Mouse (Mus musculus) adrenal gland, adult 2 months (tissue): ENCODE measurements around the gene Fli1. TPM values are rescaled to one million over a fixed set of nuclear protein-coding genes. Genes with fewer than 3 reads are reported as not detected.
A peak's percentile ranks its signal among the peaks of the same experiment; 100 is the strongest.

Experiments
- DNase-seq: peaks from one replicate; pipeline ENCODE4 v3.0.0; 2021
- polyA plus RNA-seq: library from polyadenylated mRNA; depleted of rRNA; stranded (reverse); fragments of >200 nt; gene quantifications from 2 replicates; pipeline ENCODE4 v1.2.3, GENCODE M21; 2012; rRNA removed
- total RNA-seq, 2 experiments: library from RNA; stranded (reverse); gene quantifications; 2 replicates each; pipeline ENCODE4 v1.2.3; 2021

Gene Fli1
- total and polyA plus RNA-seq, 3 experiments = 3.0 to 20.0 (median 10.5) TPM

DNA sequence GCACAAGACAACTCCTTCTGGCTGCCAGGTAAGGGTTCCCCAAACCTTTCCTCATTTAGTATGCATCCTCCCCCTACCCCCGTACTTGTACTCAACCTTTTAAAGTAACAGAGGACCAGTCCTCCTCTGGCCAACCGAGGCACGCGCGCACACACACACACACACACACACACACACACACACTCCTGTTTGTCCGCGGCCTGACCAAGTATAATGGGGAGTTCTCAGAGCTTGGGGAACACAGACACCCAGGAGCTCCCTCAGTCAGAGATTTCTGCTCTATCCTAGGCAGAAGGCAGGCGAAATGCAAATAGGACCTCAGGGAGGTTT, 134.0 kb downstream of the Fli1 start:
- DNase-seq = no peak

DNA sequence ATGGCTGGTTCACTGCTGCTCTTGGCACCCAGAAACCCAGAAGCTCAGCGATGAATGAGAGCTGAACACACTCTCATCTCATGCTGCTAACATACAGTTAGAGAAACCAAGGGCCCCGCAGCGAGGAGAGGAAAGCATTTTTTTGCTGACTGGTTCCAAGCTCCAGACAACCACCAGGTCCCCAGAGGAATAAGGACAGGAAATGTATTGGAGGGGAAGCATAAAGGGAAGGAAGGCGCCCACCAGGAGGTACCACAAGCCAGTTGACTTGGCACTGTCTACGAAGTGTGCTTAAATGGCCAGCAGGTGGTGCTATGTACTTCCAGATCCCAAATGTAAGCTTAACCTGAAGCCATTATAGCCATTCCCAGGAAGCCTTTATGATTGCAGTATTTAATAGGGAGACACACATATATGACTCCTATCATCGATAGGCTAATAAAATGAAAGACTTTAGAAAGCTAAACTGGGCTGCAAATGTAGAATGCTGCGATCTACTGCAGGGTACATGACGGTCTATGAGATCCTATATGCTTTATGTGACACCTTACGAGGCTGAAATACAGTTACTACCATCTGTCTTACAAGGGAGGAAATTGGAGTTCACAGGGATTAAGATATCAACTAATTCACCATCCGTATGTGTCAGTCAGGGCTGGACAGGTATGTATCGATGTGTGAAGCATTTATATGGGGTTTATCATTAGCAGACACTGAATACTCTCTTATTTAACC, 137.3 kb downstream of the Fli1 start:
- peak; percentile 46 for DNase-seq

DNA sequence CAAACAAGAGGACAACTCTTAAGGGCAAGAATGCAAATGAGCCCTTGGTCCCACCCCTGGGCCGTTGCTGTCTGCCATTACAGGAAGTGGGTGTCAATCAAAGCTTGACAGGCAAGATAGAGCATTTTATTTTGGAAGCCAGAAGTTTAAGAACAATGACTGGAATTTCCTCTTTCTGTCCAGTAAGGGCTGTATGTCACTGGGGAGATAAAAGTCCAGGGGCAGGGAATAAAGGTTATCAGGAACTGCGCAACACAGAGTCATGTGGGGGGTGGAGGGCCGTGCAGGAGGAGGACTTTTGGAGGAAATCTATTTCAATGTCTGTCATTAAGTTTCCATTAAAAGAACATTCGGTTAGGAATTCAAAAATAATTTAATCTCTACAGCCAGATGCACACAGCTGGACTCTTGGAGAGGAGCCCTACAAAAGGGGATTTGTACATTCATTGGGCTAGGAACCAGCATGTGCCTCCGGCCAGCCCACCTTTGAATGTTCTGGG, 141.9 kb downstream of the Fli1 start:
- peak; percentile 65 for DNase-seq

DNA sequence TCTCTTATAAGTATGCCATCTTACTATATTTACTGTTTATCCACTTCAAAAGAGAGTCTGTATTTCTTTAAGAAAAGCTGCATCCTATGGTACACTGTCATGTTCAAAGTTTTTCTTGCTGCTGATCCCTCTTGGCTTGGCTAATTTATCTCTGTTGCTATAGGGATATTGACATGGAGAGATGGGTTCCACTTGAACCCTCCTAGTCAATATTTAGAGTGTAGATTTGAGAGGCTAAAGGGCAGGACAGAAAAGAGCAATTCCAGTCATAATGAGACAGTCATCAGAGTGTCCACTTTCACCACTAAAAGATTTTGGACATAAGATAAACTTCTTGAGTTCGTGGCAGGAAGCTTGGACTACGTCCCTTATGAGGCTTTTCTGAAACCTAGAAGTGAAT, 142.4 kb downstream of the Fli1 start:
- DNase-seq = no peak

DNA sequence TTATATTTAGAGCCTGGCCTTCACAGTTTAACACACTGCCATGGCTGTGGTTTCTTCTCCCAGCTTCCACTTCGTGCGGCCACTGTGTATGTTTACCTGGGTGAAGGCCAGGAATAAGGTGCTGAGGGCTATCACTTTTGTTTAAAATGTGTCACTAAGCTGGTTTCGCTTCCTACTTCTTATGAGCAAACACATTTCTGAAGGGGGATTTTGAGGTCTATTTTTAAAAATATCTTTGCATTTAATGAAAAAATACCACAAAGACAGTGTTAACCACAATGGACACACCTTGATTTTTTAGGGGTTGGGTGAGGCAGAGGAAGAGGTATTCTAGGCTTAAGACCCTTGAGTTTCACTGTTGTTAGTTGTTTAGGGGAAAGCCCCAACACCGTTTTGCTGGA, 147.9 kb downstream of the Fli1 start:
- DNase-seq = no peak

DNA sequence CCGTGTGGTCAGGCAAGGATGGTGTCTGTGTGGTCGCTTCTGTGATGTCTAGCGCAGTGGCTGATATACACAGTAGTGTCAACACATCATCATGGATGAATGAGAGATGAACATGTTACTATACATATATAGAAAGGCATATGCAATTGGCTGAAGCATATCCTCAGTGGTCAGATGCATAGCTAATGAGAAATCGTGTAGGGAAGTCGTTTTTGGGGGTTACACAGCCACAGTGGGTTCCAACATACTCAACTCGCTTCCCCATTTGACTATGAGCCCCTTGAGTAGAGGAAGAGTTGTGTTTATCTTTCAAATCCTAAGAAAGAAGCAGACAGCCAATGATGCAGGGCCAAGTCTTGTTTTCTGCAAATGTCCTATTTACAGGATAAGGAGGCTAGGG, 149.9 kb downstream of the Fli1 start:
- DNase-seq = no peak

DNA sequence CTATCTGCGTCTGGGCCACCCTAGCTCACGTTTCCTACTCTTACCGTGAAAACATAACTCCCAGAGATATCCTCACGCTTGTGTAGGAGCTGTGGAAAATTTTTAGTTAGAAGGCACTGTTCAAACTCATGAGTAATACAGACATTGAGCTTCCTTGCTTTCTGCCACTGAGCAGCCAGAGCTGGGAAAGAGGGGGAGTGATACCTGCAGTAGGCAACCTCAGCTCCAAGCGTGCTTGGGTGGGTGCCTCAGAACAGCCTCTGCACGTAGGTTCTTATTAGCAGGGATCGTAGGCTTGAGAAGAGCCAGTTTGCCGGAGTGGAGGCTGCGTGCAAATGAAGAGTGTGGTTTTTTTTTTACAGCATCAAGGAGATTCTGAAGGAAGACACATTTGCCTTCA, 151.0 kb downstream of the Fli1 start:
- DNase-seq = no peak

DNA sequence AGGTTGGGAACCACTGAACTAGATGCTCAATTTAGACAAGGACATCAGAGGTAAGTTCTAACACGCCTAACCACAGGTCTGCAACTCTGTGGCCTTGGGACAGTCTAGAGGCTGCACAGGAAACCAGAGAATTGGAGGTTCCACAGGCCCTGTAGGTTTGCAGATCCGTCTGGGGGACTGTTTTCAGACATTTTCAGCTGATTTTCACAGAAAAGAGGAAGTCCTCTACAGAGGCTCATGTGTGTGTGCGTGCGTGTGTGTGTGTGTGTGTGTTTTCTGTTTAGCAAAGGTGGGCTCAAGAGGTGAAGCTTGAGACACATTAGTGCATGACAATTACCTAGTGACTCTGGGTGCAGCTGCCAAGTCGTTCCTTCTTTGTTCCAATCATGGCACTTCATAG, 151.6 kb downstream of the Fli1 start:
- no peak for DNase-seq

DNA sequence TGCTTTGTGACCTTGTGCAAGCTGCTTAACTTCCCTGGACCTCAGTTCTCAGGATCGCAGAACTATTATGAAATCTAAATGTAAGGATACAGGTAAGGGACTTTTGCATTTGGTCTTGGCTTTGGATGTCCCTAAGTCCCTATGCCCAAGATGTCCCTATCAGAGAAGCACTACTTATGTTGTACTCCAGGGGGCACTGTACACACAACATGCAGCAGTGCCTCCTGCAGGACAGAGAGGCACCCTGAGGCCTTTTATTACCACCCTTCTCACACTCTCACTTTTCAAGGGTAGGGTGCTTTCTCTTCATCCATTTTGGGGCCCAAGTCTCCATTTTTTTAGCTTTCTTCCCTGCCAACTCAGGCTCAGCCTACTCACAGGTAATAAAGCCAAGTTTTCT, 154.5 kb downstream of the Fli1 start:
- no peak for DNase-seq

DNA sequence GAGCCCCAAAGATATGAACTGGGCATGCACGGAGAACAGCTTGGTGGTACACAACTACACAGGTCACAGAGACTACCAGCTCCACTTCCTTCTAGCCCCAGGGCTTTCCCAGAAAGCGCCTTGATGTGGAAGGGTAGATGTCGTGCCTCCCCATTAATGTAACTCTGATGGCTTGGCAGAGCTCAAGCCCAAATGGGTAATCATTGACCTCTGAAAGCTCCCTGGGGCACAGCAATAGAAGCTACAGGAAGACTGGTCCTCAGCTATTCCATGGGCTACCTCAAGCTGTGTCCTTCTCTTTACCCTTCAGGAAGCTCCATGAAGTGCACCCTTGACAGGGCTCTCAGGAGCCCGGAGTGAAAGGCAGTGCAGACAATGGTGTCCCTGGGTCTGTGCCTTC, 157.8 kb downstream of the Fli1 start:
- DNase-seq = no peak

DNA sequence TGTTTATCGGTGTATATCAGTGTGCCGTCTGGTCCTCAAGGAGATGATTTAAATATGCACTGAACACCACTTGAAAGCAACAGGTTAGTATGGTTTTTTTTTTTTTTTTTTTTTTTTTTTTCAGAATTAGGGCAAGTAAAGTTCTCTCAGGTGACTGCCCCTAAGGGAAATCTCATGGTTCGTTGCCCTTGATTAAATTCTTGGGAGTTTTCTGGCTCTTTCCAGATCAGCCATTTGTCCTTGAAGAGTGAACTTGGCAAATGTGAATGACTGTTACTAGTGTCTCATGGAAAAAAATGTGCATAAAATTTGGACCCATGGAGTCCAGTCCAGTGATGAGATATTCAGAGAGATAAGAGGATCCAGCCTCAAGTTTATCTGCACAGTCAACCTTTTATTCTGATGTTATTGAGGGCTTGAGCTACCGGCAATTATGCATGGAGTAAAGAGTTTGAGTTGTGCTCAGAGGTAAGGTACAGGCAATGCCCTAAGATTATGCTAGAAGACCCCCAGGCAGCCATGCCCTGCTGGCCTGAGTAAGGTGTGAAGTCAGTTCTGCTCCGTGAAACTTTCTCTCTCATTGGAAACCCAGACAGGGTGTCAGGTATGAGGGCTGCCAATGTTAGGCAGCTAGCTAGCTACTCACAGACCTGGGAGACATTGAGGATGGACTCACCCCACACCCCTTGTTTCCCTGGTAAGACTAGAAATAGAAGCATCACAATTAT, 165.6 kb downstream of the Fli1 start:
- DNase-seq = peak; percentile 18

DNA sequence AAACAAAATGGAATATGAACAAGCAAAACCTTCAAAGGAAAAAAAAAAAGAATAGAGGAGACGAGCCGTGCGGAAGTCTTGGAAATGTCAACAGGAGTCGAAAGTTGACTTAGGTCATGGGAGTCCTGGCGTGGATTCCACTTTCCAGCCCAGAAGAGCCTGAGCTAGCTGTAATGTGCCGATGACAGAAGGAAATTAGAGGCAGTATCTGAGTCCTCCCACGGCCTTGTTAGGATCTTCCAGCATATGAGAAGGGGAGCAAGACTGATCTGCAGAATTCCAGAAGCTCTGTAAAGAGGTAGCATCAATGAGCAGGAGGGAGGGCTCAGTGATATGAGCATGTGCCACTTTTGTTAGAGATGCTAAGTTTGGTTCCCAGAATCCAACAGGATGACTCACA, 166.6 kb downstream of the Fli1 start:
- no peak for DNase-seq

DNA sequence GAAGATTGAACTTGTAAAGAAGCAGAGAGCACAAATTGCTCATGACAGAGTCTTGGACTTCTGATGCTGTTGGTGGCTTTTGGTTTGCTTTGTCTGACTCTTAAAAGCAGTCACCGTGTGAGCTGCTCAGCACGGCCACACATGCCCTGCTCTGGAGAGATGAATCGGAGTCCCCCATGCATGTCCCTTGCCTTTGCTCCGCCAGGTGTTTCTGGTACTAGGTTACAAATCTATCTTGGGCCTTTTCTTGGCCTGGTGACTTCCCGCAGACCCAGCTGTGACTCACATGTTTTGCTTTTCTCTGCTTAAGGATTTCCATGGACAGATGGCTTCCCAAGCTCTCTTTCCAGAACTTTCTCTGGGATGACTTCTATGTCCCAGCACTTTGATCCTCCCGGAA, 169.0 kb downstream of the Fli1 start:
- DNase-seq = no peak

Other genes starting within 250 kb of the Fli1 start
- gene Kcnj5, start 198.5 kb downstream of the Fli1 start, total RNA-seq = under 1 TPM; 0.43 to 0.69 TPM
- 0.11 and 0.22 TPM in 2 replicates for gene Kcnj5, start 198.5 kb downstream of the Fli1 start, polyA plus RNA-seq
- gene Kcnj1, start 170.4 kb downstream of the Fli1 start, total RNA-seq = not detected
- not detected in 2 replicates for gene Kcnj1, start 170.4 kb downstream of the Fli1 start, polyA plus RNA-seq
- 10 to 100 TPM; 20.8 to 39.6 TPM for gene Ets1, start 93.4 kb upstream of the Fli1 start, total RNA-seq
- gene Ets1, start 93.4 kb upstream of the Fli1 start, polyA plus RNA-seq = 10.7 and 12.8 TPM in 2 replicates